Mouse (Mus musculus): ENCODE results near the gene P2rx6. TPM values are rescaled to one million over a fixed set of nuclear protein-coding genes. Genes with fewer than 3 reads are reported as not detected.
"Not testable (repeated sequence)": the region's sequence is repeated elsewhere in the genome, so short reads cannot be mapped to it uniquely, and the experiment has no call there.

The P2rx6 gene
- polyA plus RNA-seq, 1 experiment, result 0.25 TPM

DNA sequence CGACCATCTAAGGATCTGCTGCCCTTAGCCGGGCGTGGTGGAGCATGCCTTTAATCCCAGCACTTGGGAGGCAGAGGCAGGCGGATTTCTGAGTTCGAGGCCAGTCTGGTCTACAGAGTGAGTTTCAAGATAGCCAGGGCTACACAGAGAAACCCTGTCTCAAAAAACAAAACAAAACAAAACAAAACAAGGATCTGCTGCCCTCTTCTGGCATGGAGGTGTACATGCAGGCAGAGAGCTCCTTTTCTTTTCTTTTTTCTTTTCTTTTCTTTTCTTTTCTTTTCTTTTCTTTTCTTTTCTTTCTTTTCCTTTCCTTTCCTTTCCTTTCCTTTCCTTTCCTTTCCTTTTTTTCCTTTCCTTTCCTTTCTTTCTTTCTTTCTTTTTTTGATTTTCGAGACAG is 53.1 kb downstream of the P2rx6 start:
- not testable (repeated sequence) for H3K4me3 ChIP-seq (ENCODE audit: low read depth, low read length); H3K27ac ChIP-seq (ENCODE audit: insufficient read depth, low read length); H3K9me3 ChIP-seq (replicated peaks; ENCODE audit: control insufficient read depth, insufficient read depth, low read length, poor library complexity, severe bottlenecking); H3K9ac ChIP-seq (ENCODE audit: low read depth, poor library complexity, severe bottlenecking); H3K27me3 ChIP-seq (ENCODE audit: control insufficient read depth, insufficient read depth, low read length, poor library complexity, severe bottlenecking); H3K36me3 ChIP-seq (ENCODE audit: control insufficient read depth, insufficient read depth, low read length, poor library complexity, severe bottlenecking); H3K4me1 ChIP-seq (ENCODE audit: control insufficient read depth, insufficient read depth, low read length)
- TF ChIP-seq CTCF (IDR thresholded peaks at IDR 0.05; ENCODE audit: low read depth, low read length), result peak; percentile 2

DNA sequence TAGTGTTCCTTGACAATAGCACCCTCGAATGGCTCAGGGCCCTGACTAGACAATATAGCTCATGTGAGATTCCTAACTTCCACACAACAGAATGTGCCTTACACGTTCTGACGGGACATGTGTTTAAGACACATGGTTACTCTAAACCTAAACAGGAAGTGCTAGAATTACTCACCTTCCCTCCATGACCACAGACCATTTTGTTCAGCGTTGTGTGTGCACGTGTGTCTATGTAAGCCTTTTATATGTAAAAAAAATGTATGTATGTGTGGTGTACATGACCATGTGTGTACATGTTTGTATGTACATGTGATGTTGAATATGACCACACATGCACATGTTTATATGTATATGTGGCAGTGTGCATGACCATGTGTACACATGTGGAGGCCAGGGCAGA is 54.5 kb downstream of the P2rx6 start:
- Histone ChIP-seq H3K36me3 (ENCODE audit: control insufficient read depth, insufficient read depth, low read length, poor library complexity, severe bottlenecking) (no peaks in the 10 kb centered on the region), H3K4me3 (ENCODE audit: low read depth, low read length) (no peak overlapping the region), H3K4me1 (ENCODE audit: control insufficient read depth, insufficient read depth, low read length) (peaks cover 5% of the 10 kb centered on the region), H3K9ac (ENCODE audit: low read depth, poor library complexity, severe bottlenecking) (no peak overlapping the region), H3K27me3 (ENCODE audit: control insufficient read depth, insufficient read depth, low read length, poor library complexity, severe bottlenecking) (no peaks in the 10 kb centered on the region), H3K9me3 (replicated peaks; ENCODE audit: control insufficient read depth, insufficient read depth, low read length, poor library complexity, severe bottlenecking) (no peaks in the 10 kb centered on the region), H3K27ac (ENCODE audit: insufficient read depth, low read length) (no peak overlapping the region)
- TF ChIP-seq POLR2A (IDR thresholded peaks at IDR 0.05; ENCODE audit: insufficient read depth, low read length), result no peak
- no peak for TF ChIP-seq CTCF (IDR thresholded peaks at IDR 0.05; ENCODE audit: low read depth, low read length)
- no peak for TF ChIP-seq EP300 (IDR thresholded peaks at IDR 0.05; ENCODE audit: insufficient read depth, low read depth, low read length)

DNA sequence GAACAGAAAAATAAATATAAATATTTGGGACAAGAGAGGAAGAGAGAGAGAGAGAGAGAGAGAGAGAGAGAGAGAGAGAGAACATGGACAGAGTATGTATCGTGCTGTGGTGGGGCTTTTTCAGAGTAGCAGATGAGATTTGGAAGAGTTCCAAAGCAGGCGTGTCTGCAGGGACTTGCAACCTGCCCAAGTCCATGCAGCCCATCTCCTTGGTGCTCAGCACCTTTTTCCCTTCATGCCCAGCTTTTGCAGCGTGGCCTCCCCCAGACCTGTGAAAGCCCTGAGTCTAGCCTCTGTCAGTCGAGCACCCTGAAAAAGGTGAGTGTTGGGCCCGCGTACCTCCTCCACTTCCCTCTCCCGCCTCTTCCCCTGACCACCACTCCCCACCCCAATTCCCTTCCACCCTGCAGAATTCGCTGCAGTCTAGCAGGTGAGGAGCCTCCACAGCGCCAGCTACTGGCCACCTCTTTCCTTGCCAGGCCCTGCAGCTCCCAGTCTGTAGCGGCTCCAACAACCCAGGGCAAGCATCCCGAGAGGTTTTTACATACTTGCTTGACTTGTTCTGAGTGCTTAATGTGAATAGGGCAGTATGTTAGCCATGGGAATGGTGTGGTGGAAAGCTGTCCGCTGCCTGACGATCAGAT is 56.4 kb downstream of the P2rx6 start:
- H3K27ac ChIP-seq (ENCODE audit: insufficient read depth, low read length), result peak overlapping the region; percentile 12; the same call in 1 of the 2 replicates
- TF ChIP-seq POLR2A (IDR thresholded peaks at IDR 0.05; ENCODE audit: insufficient read depth, low read length), result no peak
- TF ChIP-seq CTCF (IDR thresholded peaks at IDR 0.05; ENCODE audit: low read depth, low read length), result peak; percentile 96
- TF ChIP-seq EP300 (IDR thresholded peaks at IDR 0.05; ENCODE audit: insufficient read depth, low read depth, low read length), result no peak
- peaks cover 5% of the 10 kb centered on the region for H3K4me1 ChIP-seq (ENCODE audit: control insufficient read depth, insufficient read depth, low read length)
- peak overlapping the region; percentile 44 for H3K4me3 ChIP-seq (ENCODE audit: low read depth, low read length)
- H3K9ac ChIP-seq (ENCODE audit: low read depth, poor library complexity, severe bottlenecking), result peak overlapping the region; percentile 94; the same call in 1 of the 2 replicates
- no peaks in the 10 kb centered on the region for H3K9me3 ChIP-seq (replicated peaks; ENCODE audit: control insufficient read depth, insufficient read depth, low read length, poor library complexity, severe bottlenecking)
- H3K27me3 ChIP-seq (ENCODE audit: control insufficient read depth, insufficient read depth, low read length, poor library complexity, severe bottlenecking), result no peaks in the 10 kb centered on the region
- H3K36me3 ChIP-seq (ENCODE audit: control insufficient read depth, insufficient read depth, low read length, poor library complexity, severe bottlenecking), result peaks cover 11% of the 10 kb centered on the region

DNA sequence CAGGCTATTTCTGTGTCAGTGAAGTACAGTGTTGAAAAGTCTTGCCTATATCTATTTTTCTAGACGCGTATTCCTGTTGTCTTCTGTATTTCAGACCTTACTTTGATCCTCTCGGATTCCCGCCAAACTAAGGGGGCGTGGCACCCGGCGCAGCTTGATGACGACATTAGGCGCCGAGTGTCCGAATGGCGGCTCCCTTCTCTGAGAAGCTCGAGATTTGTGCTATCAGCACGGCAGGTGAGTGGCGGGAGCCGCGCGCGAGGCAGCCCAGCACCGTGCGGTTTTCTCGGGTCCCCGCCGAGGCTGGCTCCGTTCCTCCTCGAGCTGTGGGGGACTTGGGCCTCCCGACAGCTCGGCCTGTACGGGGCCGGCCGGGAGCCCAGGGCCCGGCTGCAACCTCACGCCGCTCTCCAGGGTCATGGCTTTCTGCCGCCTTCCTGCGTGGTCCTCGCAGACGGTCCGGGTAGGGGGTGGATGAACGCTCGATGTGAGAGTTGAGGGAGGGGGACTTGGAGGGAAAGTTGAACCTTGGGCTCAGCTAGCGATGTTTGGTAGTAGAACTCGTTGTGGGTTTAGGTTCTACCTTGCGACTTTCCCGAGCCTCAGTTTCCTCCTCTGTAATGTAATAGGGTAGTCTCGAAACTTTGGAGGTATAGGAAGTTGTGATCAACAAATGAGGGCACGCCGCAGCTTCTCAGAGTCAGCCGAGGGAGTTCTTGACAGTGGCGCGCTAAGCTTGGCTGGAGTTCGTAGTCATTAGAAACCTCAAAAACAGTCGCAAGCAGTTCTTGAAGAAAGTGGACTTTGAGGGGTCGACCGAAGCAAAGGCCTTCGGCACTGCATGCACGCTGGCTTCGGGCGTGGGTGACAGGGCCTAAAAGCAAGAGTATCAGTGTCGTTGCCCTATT is 57.8 kb downstream of the P2rx6 start, which contains the start of gene Smpd4:
Gene Smpd4 (plus strand): TSS at position 157 of the 908 bp plus-strand sequence.
- Histone ChIP-seq H3K4me3 (ENCODE audit: low read depth, low read length) (peak within 1 kb of the TSS; percentile 99), H3K27ac (ENCODE audit: insufficient read depth, low read length) (peak within 1 kb of the TSS; percentile 41; the same call in 1 of the 2 replicates), H3K9me3 (replicated peaks; ENCODE audit: control insufficient read depth, insufficient read depth, low read length, poor library complexity, severe bottlenecking) (no peaks in the 10 kb centered on the region), H3K36me3 (ENCODE audit: control insufficient read depth, insufficient read depth, low read length, poor library complexity, severe bottlenecking) (peaks cover 19% of the 10 kb centered on the region), H3K27me3 (ENCODE audit: control insufficient read depth, insufficient read depth, low read length, poor library complexity, severe bottlenecking) (no peaks in the 10 kb centered on the region), H3K4me1 (ENCODE audit: control insufficient read depth, insufficient read depth, low read length) (peaks cover 5% of the 10 kb centered on the region), H3K9ac (ENCODE audit: low read depth, poor library complexity, severe bottlenecking) (peak within 1 kb of the TSS; percentile 94)
- TF ChIP-seq CTCF (IDR thresholded peaks at IDR 0.05; ENCODE audit: low read depth, low read length), result no peak

DNA sequence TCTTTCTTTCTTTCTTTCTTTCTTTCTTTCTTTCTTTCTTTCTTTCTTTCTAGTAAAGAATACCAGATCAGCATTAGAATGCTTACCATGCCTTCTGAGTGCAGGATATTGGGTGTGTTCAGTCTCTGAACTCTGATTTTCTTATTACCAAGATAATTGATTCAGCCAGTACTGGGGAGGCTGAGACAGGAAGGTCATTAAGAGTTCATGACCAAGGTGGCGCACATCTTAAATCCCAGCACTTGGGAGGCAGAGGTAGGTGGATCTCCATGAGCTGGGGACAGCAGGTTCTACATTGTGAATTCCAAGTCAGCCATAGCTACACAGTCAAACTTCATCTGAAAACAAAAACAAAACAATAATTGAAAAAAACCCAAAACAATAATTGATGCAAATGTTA is 60.3 kb downstream of the P2rx6 start:
- H3K4me3 ChIP-seq (ENCODE audit: low read depth, low read length), result no peak overlapping the region
- peaks cover 37% of the 10 kb centered on the region for H3K36me3 ChIP-seq (ENCODE audit: control insufficient read depth, insufficient read depth, low read length, poor library complexity, severe bottlenecking)
- H3K9me3 ChIP-seq (replicated peaks; ENCODE audit: control insufficient read depth, insufficient read depth, low read length, poor library complexity, severe bottlenecking), result no peaks in the 10 kb centered on the region

More for the DNA sequence above, 60.3 kb downstream of the P2rx6 start:
- Histone ChIP-seq H3K9ac (ENCODE audit: low read depth, poor library complexity, severe bottlenecking) (no peak overlapping the region), H3K4me1 (ENCODE audit: control insufficient read depth, insufficient read depth, low read length) (peaks cover 3% of the 10 kb centered on the region), H3K27me3 (ENCODE audit: control insufficient read depth, insufficient read depth, low read length, poor library complexity, severe bottlenecking) (no peaks in the 10 kb centered on the region), H3K27ac (ENCODE audit: insufficient read depth, low read length) (no peak overlapping the region)
- no peak for TF ChIP-seq CTCF (IDR thresholded peaks at IDR 0.05; ENCODE audit: low read depth, low read length)
- TF ChIP-seq EP300 (IDR thresholded peaks at IDR 0.05; ENCODE audit: insufficient read depth, low read depth, low read length), result no peak
- no peak for TF ChIP-seq POLR2A (IDR thresholded peaks at IDR 0.05; ENCODE audit: insufficient read depth, low read length)

Data from ES-Bruce4 (cell line).